Mouse (Mus musculus) intestine, embryonic 14.5 days (tissue): ENCODE data around the gene Steap2. TPM values are rescaled to one million over a fixed set of nuclear protein-coding genes. Genes with fewer than 3 reads are reported as not detected.
A peak's percentile ranks its signal among the peaks of the same experiment; 100 is the strongest.

Experiments
- ATAC-seq: fragments of 200-750 bp; cut with Nextera tagmentation; replicated peaks from 2 replicates; pipeline ENCODE4 v1.8.0; 2017; ENCODE audit warnings: low read depth, moderate number of reproducible peaks, moderate TSS enrichment, moderate library complexity; ENCODE audit not compliant: low FRiP score, low TSS enrichment
- DNase-seq: peaks from one replicate; pipeline ENCODE4 v3.0.0-alpha.2; 2018; ENCODE audit warnings: low spot score
- H3K27ac ChIP-seq: fragments of 300-500 bp; sonication (generic); 2 replicates; pipeline ENCODE4 v1.5.1; 2014; ENCODE audit warnings: low read depth, mild to moderate bottlenecking, control low read depth
- H3K27me3 ChIP-seq: fragments of 300-500 bp; sonication (generic); replicated peaks from 2 replicates; pipeline ENCODE4 v1.6.1; 2014; ENCODE audit warnings: low read length, control low read depth; ENCODE audit not compliant: control insufficient read depth, insufficient read depth
- H3K36me3 ChIP-seq: fragments of 300-500 bp; sonication (generic); 2 replicates; pipeline ENCODE4 v1.6.1; 2014; ENCODE audit warnings: low read length, control low read depth; ENCODE audit not compliant: control insufficient read depth, insufficient read depth
- H3K4me1 ChIP-seq: fragments of 300-500 bp; sonication (generic); replicated peaks from 2 replicates; pipeline ENCODE4 v1.6.1; 2014; ENCODE audit warnings: low read length, control low read depth, mixed read lengths; ENCODE audit not compliant: control insufficient read depth, insufficient read depth
- H3K4me2 ChIP-seq: fragments of 300-500 bp; sonication (generic); 2 replicates; pipeline ENCODE4 v1.6.1; 2014; ENCODE audit warnings: low read length
- H3K4me3 ChIP-seq: fragments of 300-500 bp; sonication (generic); 2 replicates; pipeline ENCODE4 v1.5.1; 2014; ENCODE audit warnings: low read depth, low read length, control low read depth, mixed read lengths
- H3K9ac ChIP-seq: fragments of 300-500 bp; sonication (generic); 2 replicates; pipeline ENCODE4 v1.6.1; 2014; ENCODE audit warnings: mild to moderate bottlenecking, low read length
- H3K9me3 ChIP-seq: fragments of 300-500 bp; sonication (generic); 2 replicates; pipeline ENCODE4 v1.6.1; 2016; ENCODE audit warnings: low read length, control low read depth; ENCODE audit not compliant: control insufficient read depth
- WGBS: fragments of 180-500 bp; shearing (Covaris S2); extraction: QIAGEN DNeasy Blood & Tissue Kit; methylation state at CpG from one replicate; pipeline ENCODE4 v1.1.7; 2014; 5-methylcytosine and 5-hydroxymethylcytosine counted together
- polyA plus RNA-seq: library from polyadenylated mRNA; unstranded; fragments of >200 nt; fragmentation: Nextera tagmentation; extraction: Ambion mirVana; gene quantifications from 2 replicates; pipeline ENCODE4 v1.2.1, GENCODE M21; 2014

The Steap2 gene
- 8.2 and 8.3 TPM in 2 replicates for polyA plus RNA-seq

DNA sequence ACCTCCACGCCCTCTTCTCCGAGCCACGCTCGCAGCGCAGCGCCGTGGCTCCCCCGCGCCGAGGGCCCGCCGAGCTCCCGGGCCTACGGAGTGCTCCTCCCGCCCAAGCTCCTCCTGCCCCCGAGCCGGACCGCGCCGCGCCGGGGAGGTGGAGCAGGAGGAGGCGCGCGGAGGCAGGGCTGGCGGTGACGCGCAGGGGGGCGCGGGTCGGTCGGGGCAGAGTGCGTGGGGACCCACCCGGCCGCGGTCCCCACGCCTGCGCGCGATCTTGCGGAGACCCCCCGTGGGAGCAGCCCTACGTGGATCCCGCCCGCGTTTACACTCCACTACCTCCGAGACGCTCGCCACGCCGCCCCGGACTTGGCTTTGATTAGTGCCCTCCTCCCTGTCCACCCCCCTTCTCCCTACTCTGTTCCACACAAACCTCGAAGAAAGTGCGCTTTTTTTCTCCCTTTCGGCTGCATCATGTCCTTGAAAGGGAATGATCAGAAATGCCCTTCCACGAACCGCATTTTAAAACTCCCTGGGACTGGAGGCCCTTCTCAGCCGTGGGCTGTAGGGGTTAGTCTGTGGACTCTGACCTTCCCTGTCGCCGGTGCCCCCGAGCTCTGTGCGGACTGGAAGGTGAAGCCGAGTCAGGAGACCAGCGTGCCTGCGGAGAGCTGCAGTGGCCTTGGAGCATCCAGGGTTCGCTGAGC is at the start of gene Steap2:
Steap2 (minus strand) TSS at position 623 of the 698 bp plus-strand sequence.
- peaks cover 8% of the 10 kb centered on the region; the same call in 1 of the 2 replicates for H3K4me1 ChIP-seq
- peak within 1 kb of the TSS; percentile 51 for H3K27ac ChIP-seq
- peak within 1 kb of the TSS; percentile 76 for H3K9ac ChIP-seq
- H3K4me3 ChIP-seq, result peak within 1 kb of the TSS; percentile 67
- H3K9me3 ChIP-seq, result no peaks in the 10 kb centered on the region
- H3K4me2 ChIP-seq, result peak within 1 kb of the TSS; percentile 79
- WGBS, result under 1% methylated on average over 66 of the region's 66 CpGs
- no peaks in the 10 kb centered on the region for H3K27me3 ChIP-seq
- DNase-seq, result peak; percentile 80
- no peaks in the 10 kb centered on the region for H3K36me3 ChIP-seq
- ATAC-seq, result peak; percentile 89

DNA sequence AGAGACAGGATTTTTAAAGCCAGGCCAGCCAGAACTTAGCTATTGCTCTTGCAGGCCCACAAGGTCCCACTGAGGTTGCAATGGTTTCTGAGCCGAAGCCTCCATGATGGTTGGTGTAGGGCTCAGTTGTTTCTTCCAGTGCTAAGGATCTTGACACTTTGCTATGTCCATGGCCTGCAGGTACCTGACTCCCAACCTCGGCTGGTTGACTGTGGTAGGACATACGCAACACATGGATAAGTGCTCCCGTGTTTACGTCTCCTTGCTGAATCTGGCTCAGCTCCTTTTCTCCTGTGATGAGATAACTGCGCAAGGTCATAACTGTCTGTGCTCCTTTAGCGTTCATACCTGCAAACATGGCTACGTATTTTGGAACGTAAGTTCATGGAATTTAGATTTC is 40.1 kb upstream of the Steap2 start:
- ATAC-seq, result no peak
- WGBS, result 89% methylated on average over 9 of the region's 9 CpGs

DNA sequence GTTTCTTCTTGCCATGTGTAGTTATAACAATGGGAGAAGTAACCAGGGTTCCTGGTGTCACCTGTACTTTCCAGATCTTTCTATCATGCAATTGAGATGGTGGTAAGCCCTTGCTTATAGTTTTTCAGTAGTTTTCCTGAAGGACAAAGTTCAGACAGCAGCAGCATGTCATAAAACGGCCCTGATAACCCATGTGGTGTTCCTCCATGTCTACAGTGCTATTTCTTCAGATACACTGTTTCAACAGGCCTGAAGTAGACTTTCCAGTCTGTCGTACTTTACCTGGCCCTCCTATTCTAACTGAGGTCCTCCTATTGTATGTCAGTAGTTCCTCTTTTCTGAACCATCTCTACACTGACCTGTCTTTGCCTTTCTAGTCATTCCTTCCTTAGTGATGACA is 38.5 kb upstream of the Steap2 start:
- Histone ChIP-seq H3K27ac (no peak overlapping the region), H3K36me3 (no peaks in the 10 kb centered on the region), H3K9ac (no peak overlapping the region), H3K9me3 (no peaks in the 10 kb centered on the region), H3K4me3 (no peak overlapping the region), H3K4me2 (no peak overlapping the region), H3K4me1 (no peaks in the 10 kb centered on the region), H3K27me3 (no peaks in the 10 kb centered on the region)
- WGBS, result 72% methylated on average over 2 of the region's 2 CpGs
- ATAC-seq (no peak), DNase-seq (no peak)

More for the DNA sequence above, 40.1 kb upstream of the Steap2 start:
- Histone ChIP-seq H3K27ac (no peak overlapping the region), H3K27me3 (no peaks in the 10 kb centered on the region), H3K4me1 (no peaks in the 10 kb centered on the region), H3K9me3 (no peaks in the 10 kb centered on the region), H3K9ac (no peak overlapping the region), H3K4me3 (no peak overlapping the region), H3K4me2 (no peak overlapping the region), H3K36me3 (no peaks in the 10 kb centered on the region)
- DNase-seq, result no peak

DNA sequence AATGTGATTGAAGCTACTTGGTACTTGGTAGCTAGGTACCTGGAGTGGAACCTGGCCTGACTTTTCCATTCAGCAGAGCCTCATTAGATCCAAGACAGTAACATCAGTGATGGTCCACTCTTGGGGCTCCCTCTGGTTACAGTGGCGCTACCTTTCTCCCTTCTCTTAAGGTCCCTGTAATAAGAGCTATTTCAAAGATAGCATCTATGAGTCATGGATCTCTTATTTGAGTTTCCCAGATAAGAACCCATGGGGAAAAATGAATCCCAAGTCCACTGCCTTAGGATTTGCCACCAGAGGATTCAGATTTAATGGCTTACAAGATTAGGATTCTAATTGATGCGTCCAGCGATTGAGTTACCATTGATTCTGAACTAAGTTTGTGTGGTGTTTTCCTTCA is 37.8 kb upstream of the Steap2 start:
- H3K36me3 ChIP-seq, result no peaks in the 10 kb centered on the region
- H3K9me3 ChIP-seq, result no peaks in the 10 kb centered on the region
- WGBS, result 88% methylated on average over 3 of the region's 3 CpGs
- H3K27me3 ChIP-seq, result no peaks in the 10 kb centered on the region
- H3K4me3 ChIP-seq, result no peak overlapping the region
- H3K4me1 ChIP-seq, result no peaks in the 10 kb centered on the region
- H3K9ac ChIP-seq, result no peak overlapping the region
- H3K27ac ChIP-seq, result no peak overlapping the region
- DNase-seq (no peak), ATAC-seq (no peak)
- no peak overlapping the region for H3K4me2 ChIP-seq

DNA sequence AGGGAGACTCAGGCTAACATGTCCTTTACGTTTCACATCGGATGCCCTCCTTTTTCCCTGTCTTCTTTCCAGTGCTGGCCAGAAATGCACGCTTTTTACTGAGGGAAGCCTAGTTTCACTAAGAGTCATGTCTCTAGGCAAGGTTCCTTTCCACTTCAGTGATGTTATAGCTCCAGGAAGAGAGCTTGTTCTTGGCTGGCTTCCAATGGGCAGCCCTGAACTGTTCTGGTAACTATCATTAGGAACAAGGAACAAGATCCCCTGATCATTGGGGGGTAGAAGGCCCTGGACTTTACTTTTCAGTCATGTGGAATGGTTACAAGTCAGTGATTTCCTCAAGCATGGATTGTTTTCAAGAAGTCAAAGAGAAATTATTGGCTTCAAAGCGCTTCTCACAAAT is 35.5 kb upstream of the Steap2 start:
- no peak overlapping the region for H3K9ac ChIP-seq
- no peaks in the 10 kb centered on the region for H3K9me3 ChIP-seq
- no peaks in the 10 kb centered on the region for H3K36me3 ChIP-seq
- no peaks in the 10 kb centered on the region for H3K4me1 ChIP-seq
- H3K27ac ChIP-seq, result no peak overlapping the region
- ATAC-seq, result no peak
- H3K27me3 ChIP-seq, result no peaks in the 10 kb centered on the region
- 80% methylated on average over 4 of the region's 4 CpGs for WGBS
- no peak overlapping the region for H3K4me2 ChIP-seq
- DNase-seq, result no peak
- no peak overlapping the region for H3K4me3 ChIP-seq

DNA sequence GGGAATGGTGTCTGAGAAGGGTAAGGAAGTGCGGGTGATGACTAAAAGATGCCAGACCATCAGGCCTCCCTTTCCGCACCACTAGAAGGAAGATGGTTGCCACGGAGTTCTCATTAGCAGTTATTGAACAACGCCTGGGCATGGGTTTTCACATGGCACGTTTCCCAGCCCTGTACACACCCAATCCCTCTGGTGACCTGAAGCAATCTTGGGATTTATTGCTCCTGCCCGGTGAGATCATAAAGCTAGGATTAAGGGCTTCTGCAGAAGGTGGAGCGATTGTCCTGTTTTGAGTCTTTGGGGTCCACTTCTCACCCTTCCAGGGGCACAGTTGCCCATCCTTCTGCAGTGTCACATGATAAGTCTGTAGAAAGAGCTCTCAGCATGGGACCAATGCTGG is 27.8 kb upstream of the Steap2 start:
- ATAC-seq, result no peak
- WGBS, result 71% methylated on average over 7 of the region's 7 CpGs
- H3K27ac ChIP-seq, result no peak overlapping the region

DNA sequence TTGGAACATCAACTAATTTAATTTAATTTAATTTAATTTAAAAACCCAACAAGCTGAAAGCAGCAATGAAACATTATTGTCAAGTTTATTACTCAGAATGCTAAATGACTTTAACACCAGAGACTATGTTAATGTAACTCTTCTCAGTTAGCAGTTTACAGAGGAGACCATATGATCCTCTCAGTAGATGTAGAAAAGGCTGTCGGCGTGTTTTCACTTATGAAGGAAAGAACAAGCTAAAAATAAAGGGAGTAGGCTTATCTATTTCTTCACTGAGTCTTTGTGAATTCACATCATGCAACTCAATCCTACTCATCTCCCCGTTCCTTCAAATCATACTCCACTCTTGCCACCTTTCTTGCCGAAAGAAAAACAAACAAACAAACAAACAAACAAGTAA is 16.7 kb upstream of the Steap2 start:
- no peaks in the 10 kb centered on the region for H3K36me3 ChIP-seq
- no peaks in the 10 kb centered on the region for H3K9me3 ChIP-seq
- ATAC-seq (no peak), DNase-seq (no peak)
- no peak overlapping the region for H3K9ac ChIP-seq
- WGBS, result 64% methylated on average over 4 of the region's 4 CpGs
- H3K4me2 ChIP-seq, result no peak overlapping the region
- H3K27me3 ChIP-seq, result no peaks in the 10 kb centered on the region
- H3K4me1 ChIP-seq, result no peaks in the 10 kb centered on the region
- no peak overlapping the region for H3K27ac ChIP-seq
- no peak overlapping the region for H3K4me3 ChIP-seq

More for the DNA sequence above, 27.8 kb upstream of the Steap2 start:
- DNase-seq, result no peak
- Histone ChIP-seq H3K9me3 (no peaks in the 10 kb centered on the region), H3K36me3 (no peaks in the 10 kb centered on the region), H3K4me2 (no peak overlapping the region), H3K4me3 (no peak overlapping the region), H3K9ac (no peak overlapping the region), H3K4me1 (no peaks in the 10 kb centered on the region), H3K27me3 (no peaks in the 10 kb centered on the region)

DNA sequence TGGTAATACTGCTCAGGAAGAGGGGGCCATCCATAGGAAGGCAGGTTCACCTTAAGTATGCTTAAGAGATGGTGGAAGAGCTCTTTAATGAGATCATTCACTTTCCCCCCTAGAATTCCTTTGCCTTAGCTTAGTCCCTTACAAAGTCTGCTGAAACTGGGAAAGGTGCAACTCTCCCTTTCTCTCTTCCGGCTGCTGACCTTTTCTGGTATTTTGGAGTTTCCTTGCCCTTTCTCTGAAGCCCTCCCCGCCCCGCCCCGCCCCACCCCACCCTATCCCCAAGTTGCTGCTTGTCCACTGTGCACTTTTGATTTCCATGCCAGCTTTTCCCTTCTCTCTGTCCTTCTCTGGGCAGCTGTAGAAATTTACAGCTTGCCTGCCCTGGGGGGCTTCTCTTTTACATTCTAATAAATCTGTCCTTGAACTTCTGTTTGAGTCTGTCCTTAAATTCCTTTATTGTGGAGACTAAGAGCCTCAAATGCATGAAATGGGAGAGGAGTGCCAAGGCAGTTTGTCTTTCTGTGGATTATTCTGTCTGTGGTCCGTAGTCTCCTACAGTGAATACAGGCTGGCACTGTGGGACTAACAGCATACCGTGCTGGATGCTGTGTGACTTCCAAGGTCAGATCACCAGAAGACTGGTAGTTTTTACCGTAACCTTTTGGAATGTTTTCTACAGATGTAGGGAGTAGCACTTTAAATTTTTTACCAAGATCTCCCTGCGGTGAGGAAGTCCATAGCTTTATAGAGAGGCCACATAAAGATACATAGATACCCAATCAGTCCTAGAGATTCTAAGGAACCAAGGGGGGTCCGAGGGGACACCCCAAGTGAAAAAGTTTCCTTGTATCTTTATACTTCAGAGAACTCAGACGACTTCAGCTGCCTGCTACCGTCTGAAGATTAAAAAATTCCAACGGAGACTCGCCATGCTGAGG is 13.2 kb upstream of the Steap2 start:
- no peak for DNase-seq
- H3K27ac ChIP-seq, result no peak overlapping the region
- H3K27me3 ChIP-seq, result no peaks in the 10 kb centered on the region
- ATAC-seq, result no peak
- no peaks in the 10 kb centered on the region for H3K4me1 ChIP-seq
- no peak overlapping the region for H3K9ac ChIP-seq
- no peaks in the 10 kb centered on the region for H3K36me3 ChIP-seq
- no peaks in the 10 kb centered on the region for H3K9me3 ChIP-seq
- H3K4me3 ChIP-seq, result peak overlapping the region; percentile 8; the same call in 1 of the 2 replicates
- H3K4me2 ChIP-seq, result peak overlapping the region; percentile 33; the same call in 1 of the 2 replicates
- WGBS, result 50% methylated on average over 13 of the region's 13 CpGs
